Mouse (Mus musculus): ENCODE measurements around the gene Gjb4. TPM values are rescaled to one million over a fixed set of nuclear protein-coding genes. Genes with fewer than 3 reads are reported as not detected.

The Gjb4 gene
- not detected for total RNA-seq (2021)
- long read RNA-seq, experiment 1: 0 reads
- long read RNA-seq, experiment 2: 0 reads

GRCm38 (mm10) chr4:127353951-127354438 lies at the start of gene Gjb4:
Gene Gjb4, minus strand, starts transcription at chr4:127354081.
- intact Hi-C loops (cut with DNase I): no loop called here
- Histone ChIP-seq H3K4me3 (no peak within 1 kb of the TSS), H3K27ac (no peak within 1 kb of the TSS)
- DNase-seq: no peak
- no peak for TF ChIP-seq CTCF (IDR thresholded peaks at IDR 0.05)

GRCm38 (mm10) chr4:127402614-127403013 lies 48.7 kb upstream of the Gjb4 start:
- intact Hi-C loops (cut with DNase I): no loop called here
- no peak for TF ChIP-seq CTCF (IDR thresholded peaks at IDR 0.05)
- DNase-seq: no peak
- H3K27ac ChIP-seq: no peak overlapping the region
- no peak overlapping the region for H3K4me3 ChIP-seq

GRCm38 (mm10) chr4:127402166-127402565 lies 48.3 kb upstream of the Gjb4 start:
- intact Hi-C loops (cut with DNase I): no loop called here

GRCm38 (mm10) chr4:127400165-127401145 lies 46.6 kb upstream of the Gjb4 start:
- intact Hi-C loops (cut with DNase I): no loop called here
- no peak for DNase-seq
- no peak overlapping the region for H3K27ac ChIP-seq
- H3K4me3 ChIP-seq: no peak overlapping the region
- no peak for TF ChIP-seq CTCF (IDR thresholded peaks at IDR 0.05)

More at GRCm38 (mm10) chr4:127402166-127402565, 48.3 kb upstream of the Gjb4 start:
- Histone ChIP-seq H3K27ac (no peak overlapping the region), H3K4me3 (no peak overlapping the region)
- TF ChIP-seq CTCF (IDR thresholded peaks at IDR 0.05): no peak
- DNase-seq: no peak

- no peak overlapping the region for H3K4me3 ChIP-seq
- no peak for DNase-seq
- no peak for TF ChIP-seq CTCF (IDR thresholded peaks at IDR 0.05)
- intact Hi-C loops (cut with DNase I): no loop called here
- no peak overlapping the region for H3K27ac ChIP-seq
Observed at GRCm38 (mm10) chr4:127395591-127395990, 41.7 kb upstream of the Gjb4 start.

- no peak for TF ChIP-seq CTCF (IDR thresholded peaks at IDR 0.05)
- no peak overlapping the region for H3K4me3 ChIP-seq
- intact Hi-C loops (cut with DNase I): no loop called here
- no peak overlapping the region for H3K27ac ChIP-seq
- no peak for DNase-seq
Observed at GRCm38 (mm10) chr4:127389645-127390044, 35.8 kb upstream of the Gjb4 start.

GRCm38 (mm10) chr4:127377344-127377743 lies 23.5 kb upstream of the Gjb4 start:
- TF ChIP-seq CTCF (IDR thresholded peaks at IDR 0.05): peak; percentile 57
- Histone ChIP-seq H3K4me3 (no peak overlapping the region), H3K27ac (no peak overlapping the region)
- DNase-seq: no peak
- intact Hi-C loops (cut with DNase I): no loop called here

GRCm38 (mm10) chr4:127375541-127376177 lies 21.8 kb upstream of the Gjb4 start:
- DNase-seq: no peak
- no peak for TF ChIP-seq CTCF (IDR thresholded peaks at IDR 0.05)
- intact Hi-C loops (cut with DNase I): no loop called here

GRCm38 (mm10) chr4:127374645-127375044 lies 20.8 kb upstream of the Gjb4 start:
- DNase-seq: no peak
- no peak overlapping the region for H3K27ac ChIP-seq
- no peak; the same call in 1 of the 2 replicates for TF ChIP-seq CTCF (IDR thresholded peaks at IDR 0.05)
- H3K4me3 ChIP-seq: no peak overlapping the region
- intact Hi-C loops (cut with DNase I): no loop called here

More at GRCm38 (mm10) chr4:127375541-127376177, 21.8 kb upstream of the Gjb4 start:
- H3K27ac ChIP-seq: no peak overlapping the region
- H3K4me3 ChIP-seq: no peak overlapping the region

- Histone ChIP-seq H3K27ac (no peak overlapping the region), H3K4me3 (no peak overlapping the region)
- no peak for DNase-seq
- intact Hi-C loops (cut with DNase I): no loop called here
- no peak for TF ChIP-seq CTCF (IDR thresholded peaks at IDR 0.05)
Observed at GRCm38 (mm10) chr4:127373491-127373890, 19.6 kb upstream of the Gjb4 start.

GRCm38 (mm10) chr4:127371546-127371945 lies 17.7 kb upstream of the Gjb4 start:
- TF ChIP-seq CTCF (IDR thresholded peaks at IDR 0.05): no peak
- peak; percentile 40 for DNase-seq
- H3K27ac ChIP-seq: no peak overlapping the region
- no peak overlapping the region for H3K4me3 ChIP-seq
- intact Hi-C loops (cut with DNase I): no loop called here

GRCm38 (mm10) chr4:127370447-127370846 lies 16.6 kb upstream of the Gjb4 start:
- peak; percentile 35 for TF ChIP-seq CTCF (IDR thresholded peaks at IDR 0.05)
- intact Hi-C loops (cut with DNase I): no loop called here
- Histone ChIP-seq H3K4me3 (no peak overlapping the region), H3K27ac (no peak overlapping the region)
- DNase-seq: no peak

All from gastrocnemius, adult 2 months (tissue).